Mouse (Mus musculus): ENCODE data around the gene Tmem186. TPM values are rescaled to one million over a fixed set of nuclear protein-coding genes. Genes with fewer than 3 reads are reported as not detected.

Gene Tmem186
- 22.9 and 24.7 TPM in 2 replicates for polyA plus RNA-seq (2016; fragmentation: Nextera tagmentation; extraction: Ambion mirVana)

GRCm38 (mm10) chr16:8637217-8638051 is at the start of gene Tmem186, which contains the start of gene Pmm2:
Gene Tmem186 (minus strand): TSS chr16:8637712.
Gene Pmm2 (plus strand): TSS chr16:8637674.
- peak within 1 kb of the TSS; percentile 78 for H3K4me3 ChIP-seq (replicated peaks)
- H3K27ac ChIP-seq = peak within 1 kb of the TSS; percentile 87
- peak within 1 kb of the TSS; percentile 79 for H3K9ac ChIP-seq (replicated peaks)
- H3K27me3 ChIP-seq = no peaks in the 10 kb centered on the region
- H3K4me2 ChIP-seq = peak within 1 kb of the TSS; percentile 85
- H3K36me3 ChIP-seq = peaks cover 41% of the 10 kb centered on the region
- peak; percentile 92 for ATAC-seq (ENCODE audit: insufficient number of reproducible peaks, insufficient read depth, low FRiP score, low TSS enrichment, low read depth)
- H3K4me1 ChIP-seq (replicated peaks) = peaks cover 16% of the 10 kb centered on the region; the same call in 1 of the 2 replicates
- under 1% methylated on average over 59 of the region's 59 CpGs for WGBS
- H3K9me3 ChIP-seq = no peaks in the 10 kb centered on the region

DNA sequence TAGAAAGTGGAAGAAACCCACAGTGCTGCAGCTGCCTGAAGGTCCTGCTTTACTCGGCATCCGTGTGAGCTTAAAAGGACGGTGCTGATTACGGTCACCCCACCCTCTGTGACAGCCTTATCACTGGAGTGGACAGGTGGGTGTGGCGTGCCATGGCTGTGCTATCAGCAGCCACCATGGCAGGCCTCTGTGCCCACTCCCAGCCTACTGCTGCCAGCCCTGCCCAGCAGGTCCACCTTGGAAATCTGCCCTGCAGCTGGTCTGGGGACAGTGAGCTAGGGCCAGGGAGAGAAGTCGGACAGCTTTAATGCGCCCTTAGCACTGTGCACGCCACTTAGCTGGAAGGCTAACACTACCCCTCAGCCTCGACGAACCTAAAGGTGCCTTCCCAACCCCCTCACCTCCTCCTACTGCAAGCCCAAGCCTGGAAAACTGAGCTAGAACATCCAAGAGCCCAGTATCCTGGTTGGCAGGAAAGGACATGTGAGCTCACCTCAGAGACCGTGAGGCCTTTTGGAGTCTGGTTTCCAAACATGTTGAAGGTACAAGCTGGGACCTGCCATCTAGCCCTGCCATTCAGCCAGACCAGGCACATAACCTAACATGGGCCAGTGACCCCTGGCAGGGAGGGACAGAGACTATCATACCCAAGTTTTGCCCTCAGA is 49.5 kb upstream of the Tmem186 start:
- no peaks in the 10 kb centered on the region for H3K9me3 ChIP-seq
- no peak overlapping the region for H3K9ac ChIP-seq (replicated peaks)
- H3K27me3 ChIP-seq = no peaks in the 10 kb centered on the region
- H3K4me2 ChIP-seq = no peak overlapping the region
- ATAC-seq (ENCODE audit: insufficient number of reproducible peaks, insufficient read depth, low FRiP score, low TSS enrichment, low read depth) = peak; percentile 28; the same call in 1 of the 2 replicates
- H3K27ac ChIP-seq = no peak overlapping the region
- H3K36me3 ChIP-seq = peaks cover 61% of the 10 kb centered on the region
- H3K4me3 ChIP-seq (replicated peaks) = no peak overlapping the region
- 77% methylated on average over 11 of the region's 11 CpGs for WGBS
- 0 out of 2 replicates have a peak, but pooled peaks cover 2% of the 10 kb centered on the region for H3K4me1 ChIP-seq (replicated peaks)

- Histone ChIP-seq H3K27ac (no peak overlapping the region; the same call in 1 of the 2 replicates), H3K4me2 (no peak overlapping the region), H3K9ac (replicated peaks) (no peak overlapping the region), H3K36me3 (peaks cover 54% of the 10 kb centered on the region), H3K9me3 (no peaks in the 10 kb centered on the region), H3K4me3 (replicated peaks) (no peak overlapping the region), H3K4me1 (replicated peaks) (0 out of 2 replicates have a peak, but pooled peaks cover 2% of the 10 kb centered on the region), H3K27me3 (no peaks in the 10 kb centered on the region)
- 71% methylated on average over 7 of the region's 7 CpGs for WGBS
- ATAC-seq (ENCODE audit: insufficient number of reproducible peaks, insufficient read depth, low FRiP score, low TSS enrichment, low read depth) = no peak
Observed at GRCm38 (mm10) chr16:8686121-8686870, 48.8 kb upstream of the Tmem186 start.

- ATAC-seq (ENCODE audit: insufficient number of reproducible peaks, insufficient read depth, low FRiP score, low TSS enrichment, low read depth) = no peak
- Histone ChIP-seq H3K4me1 (replicated peaks) (0 out of 2 replicates have a peak, but pooled peaks cover 2% of the 10 kb centered on the region), H3K4me3 (replicated peaks) (no peak overlapping the region), H3K27ac (no peak overlapping the region), H3K36me3 (peaks cover 42% of the 10 kb centered on the region), H3K4me2 (no peak overlapping the region), H3K9me3 (no peaks in the 10 kb centered on the region), H3K9ac (replicated peaks) (no peak overlapping the region), H3K27me3 (no peaks in the 10 kb centered on the region)
- 43% methylated on average over 4 of the region's 4 CpGs for WGBS
Observed at GRCm38 (mm10) chr16:8685087-8685486, 47.6 kb upstream of the Tmem186 start.

DNA sequence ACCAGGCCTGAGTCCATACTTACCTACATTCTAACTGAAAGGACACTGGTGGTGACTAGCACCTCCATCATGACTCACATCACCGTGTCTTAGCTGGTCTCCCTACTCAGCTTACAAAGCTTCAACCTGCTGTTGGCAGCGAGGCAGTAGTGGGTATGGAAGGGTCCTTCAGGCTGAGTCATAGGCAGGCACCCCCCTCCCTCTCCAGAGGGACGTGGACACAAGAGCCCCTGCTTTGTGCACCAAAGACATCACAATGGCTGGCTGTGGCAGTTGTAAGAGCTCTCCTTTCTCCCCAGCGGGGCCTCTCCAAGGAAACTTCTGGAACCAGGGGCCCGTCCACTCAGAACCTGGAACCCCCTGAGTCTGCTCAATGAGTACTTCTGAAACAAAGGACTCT is 43.0 kb upstream of the Tmem186 start, which contains the start of gene Gm5767:
Gene Gm5767 (plus strand): TSS at position 301 of the 400 bp plus-strand sequence.
- Histone ChIP-seq H3K4me3 (replicated peaks) (no peak within 1 kb of the TSS), H3K27me3 (no peaks in the 10 kb centered on the region), H3K9ac (replicated peaks) (no peak within 1 kb of the TSS), H3K9me3 (no peaks in the 10 kb centered on the region), H3K27ac (no peak within 1 kb of the TSS), H3K4me2 (no peak within 1 kb of the TSS), H3K36me3 (peaks cover 6% of the 10 kb centered on the region; the same call in 1 of the 2 replicates), H3K4me1 (replicated peaks) (0 out of 2 replicates have a peak, but pooled peaks cover 2% of the 10 kb centered on the region)
- no peak for ATAC-seq (ENCODE audit: insufficient number of reproducible peaks, insufficient read depth, low FRiP score, low TSS enrichment, low read depth)
- WGBS = 85% methylated on average over 5 of the region's 5 CpGs

GRCm38 (mm10) chr16:8679780-8680179 is 42.3 kb upstream of the Tmem186 start:
- no peak overlapping the region for H3K9ac ChIP-seq (replicated peaks)
- WGBS = 84% methylated on average over 3 of the region's 3 CpGs
- peaks cover 6% of the 10 kb centered on the region; the same call in 1 of the 2 replicates for H3K36me3 ChIP-seq
- no peaks in the 10 kb centered on the region for H3K9me3 ChIP-seq
- H3K4me3 ChIP-seq (replicated peaks) = no peak overlapping the region
- no peaks in the 10 kb centered on the region for H3K4me1 ChIP-seq (replicated peaks)
- no peak overlapping the region for H3K4me2 ChIP-seq
- no peak for ATAC-seq (ENCODE audit: insufficient number of reproducible peaks, insufficient read depth, low FRiP score, low TSS enrichment, low read depth)
- no peaks in the 10 kb centered on the region for H3K27me3 ChIP-seq
- H3K27ac ChIP-seq = no peak overlapping the region

DNA sequence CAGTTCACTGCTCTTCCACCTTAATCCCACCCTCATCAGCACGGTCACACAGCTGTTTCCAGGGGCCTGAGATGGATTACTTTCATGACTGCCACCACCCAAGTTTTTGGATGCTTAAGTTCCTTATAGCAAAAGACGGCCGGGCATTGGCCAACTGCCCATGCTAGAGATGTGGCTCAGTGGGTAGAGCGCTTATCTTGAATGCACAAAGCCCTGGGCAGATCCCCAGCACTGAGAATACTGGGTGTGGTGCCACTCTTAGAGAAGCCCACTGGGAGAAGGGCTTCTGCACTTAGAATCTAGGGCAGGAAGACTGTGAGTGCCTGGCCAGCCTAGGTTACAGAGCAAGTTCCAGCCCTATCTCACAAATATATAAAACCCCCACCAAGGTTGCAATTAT is 41.2 kb upstream of the Tmem186 start:
- Histone ChIP-seq H3K4me2 (no peak overlapping the region), H3K27me3 (no peaks in the 10 kb centered on the region), H3K9ac (replicated peaks) (no peak overlapping the region), H3K9me3 (no peaks in the 10 kb centered on the region), H3K27ac (no peak overlapping the region), H3K4me3 (replicated peaks) (no peak overlapping the region), H3K36me3 (no peaks in the 10 kb centered on the region), H3K4me1 (replicated peaks) (no peaks in the 10 kb centered on the region)
- ATAC-seq (ENCODE audit: insufficient number of reproducible peaks, insufficient read depth, low FRiP score, low TSS enrichment, low read depth) = no peak
- 74% methylated on average over 4 of the region's 4 CpGs for WGBS

DNA sequence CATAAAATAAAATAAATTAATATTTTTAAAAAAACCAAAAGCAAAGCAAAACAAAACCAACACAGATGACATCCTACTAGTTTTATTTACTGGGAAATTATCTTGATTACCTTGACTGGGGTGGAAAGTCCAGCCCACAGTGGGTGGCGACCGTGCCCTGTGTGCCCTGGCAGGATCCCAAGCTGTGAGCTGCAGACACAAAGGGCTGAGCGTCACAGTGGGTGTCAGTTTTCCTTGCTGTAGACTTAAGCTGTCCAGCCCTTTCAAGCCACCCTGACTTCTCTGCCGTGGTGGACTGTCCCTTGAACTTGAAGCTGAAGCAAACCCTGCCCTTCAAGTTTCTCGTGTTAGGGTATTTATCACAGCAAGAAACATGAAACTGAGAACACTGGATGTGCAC is 40.5 kb upstream of the Tmem186 start:
- no peak overlapping the region for H3K4me3 ChIP-seq (replicated peaks)
- no peak overlapping the region for H3K27ac ChIP-seq
- 74% methylated on average over 5 of the region's 5 CpGs for WGBS
- H3K9me3 ChIP-seq = no peaks in the 10 kb centered on the region
- ATAC-seq (ENCODE audit: insufficient number of reproducible peaks, insufficient read depth, low FRiP score, low TSS enrichment, low read depth) = no peak
- no peaks in the 10 kb centered on the region for H3K4me1 ChIP-seq (replicated peaks)
- peaks cover 4% of the 10 kb centered on the region for H3K27me3 ChIP-seq
- no peaks in the 10 kb centered on the region for H3K36me3 ChIP-seq
- no peak overlapping the region for H3K9ac ChIP-seq (replicated peaks)
- no peak overlapping the region for H3K4me2 ChIP-seq

DNA sequence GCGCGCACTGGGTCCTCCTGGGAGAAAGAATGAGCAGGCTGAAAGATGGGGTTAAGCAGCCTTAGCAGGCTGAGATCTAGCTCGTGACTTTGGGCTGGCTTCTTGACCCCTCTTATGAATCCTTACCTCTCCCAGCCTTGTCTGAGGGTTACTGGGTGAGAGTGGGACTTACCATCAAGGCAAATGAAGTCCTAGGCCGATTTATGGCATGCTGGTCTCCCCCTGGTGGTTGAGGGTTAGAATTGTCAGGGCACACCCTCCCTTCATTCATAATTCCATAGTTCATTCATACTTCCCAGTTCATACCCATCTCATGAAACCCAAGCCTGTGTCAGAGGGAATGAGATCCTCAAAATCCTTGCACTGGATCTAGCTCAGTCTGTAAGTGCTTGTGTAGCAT is 39.3 kb upstream of the Tmem186 start:
- Histone ChIP-seq H3K36me3 (no peaks in the 10 kb centered on the region), H3K4me2 (no peak overlapping the region), H3K27me3 (peaks cover 7% of the 10 kb centered on the region), H3K4me1 (replicated peaks) (no peaks in the 10 kb centered on the region), H3K9me3 (no peaks in the 10 kb centered on the region), H3K9ac (replicated peaks) (no peak overlapping the region), H3K27ac (no peak overlapping the region), H3K4me3 (replicated peaks) (no peak overlapping the region)
- no peak for ATAC-seq (ENCODE audit: insufficient number of reproducible peaks, insufficient read depth, low FRiP score, low TSS enrichment, low read depth)
- WGBS = 55% methylated on average over 4 of the region's 4 CpGs

GRCm38 (mm10) chr16:8676228-8676627 is 38.7 kb upstream of the Tmem186 start:
- Histone ChIP-seq H3K4me3 (replicated peaks) (no peak overlapping the region), H3K9ac (replicated peaks) (no peak overlapping the region), H3K9me3 (no peaks in the 10 kb centered on the region), H3K27ac (no peak overlapping the region), H3K4me1 (replicated peaks) (peaks cover under 1% of the 10 kb centered on the region; the same call in 1 of the 2 replicates), H3K36me3 (no peaks in the 10 kb centered on the region), H3K27me3 (peaks cover 7% of the 10 kb centered on the region), H3K4me2 (no peak overlapping the region)
- no peak for ATAC-seq (ENCODE audit: insufficient number of reproducible peaks, insufficient read depth, low FRiP score, low TSS enrichment, low read depth)
- 85% methylated on average over 2 of the region's 2 CpGs for WGBS

DNA sequence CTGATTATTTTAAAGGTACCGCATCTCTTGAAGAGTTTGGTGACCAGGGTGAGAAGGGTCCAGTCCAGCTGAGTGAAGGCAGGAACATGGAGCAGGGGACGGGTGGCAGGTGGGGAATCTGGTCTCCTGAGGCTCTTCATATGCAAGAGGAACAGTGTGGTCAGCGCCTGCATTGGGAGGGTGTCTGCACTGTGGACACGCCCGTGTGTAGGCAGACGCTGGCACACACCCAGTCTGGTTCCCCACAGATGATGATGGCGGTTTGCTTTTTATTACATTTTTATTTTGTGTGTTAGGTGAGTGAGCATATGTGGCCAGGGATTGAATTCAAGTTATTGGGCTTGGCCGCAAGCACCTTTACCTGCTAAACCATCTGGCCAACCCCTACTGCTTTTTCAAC is 38.0 kb upstream of the Tmem186 start:
- H3K9me3 ChIP-seq = no peaks in the 10 kb centered on the region
- H3K27ac ChIP-seq = no peak overlapping the region
- WGBS = 74% methylated on average over 8 of the region's 8 CpGs
- no peaks in the 10 kb centered on the region for H3K36me3 ChIP-seq
- no peak overlapping the region for H3K9ac ChIP-seq (replicated peaks)
- ATAC-seq (ENCODE audit: insufficient number of reproducible peaks, insufficient read depth, low FRiP score, low TSS enrichment, low read depth) = no peak
- peaks cover 7% of the 10 kb centered on the region for H3K4me1 ChIP-seq (replicated peaks)
- no peak overlapping the region for H3K4me2 ChIP-seq
- no peak overlapping the region for H3K4me3 ChIP-seq (replicated peaks)
- peaks cover 7% of the 10 kb centered on the region for H3K27me3 ChIP-seq
